Mouse (Mus musculus) adrenal gland, adult 18-20 months (tissue): Measurements from ENCODE around the gene Cspg4. TPM values are rescaled to one million over a fixed set of nuclear protein-coding genes. Genes with fewer than 3 reads are reported as not detected.
A peak's percentile ranks its signal among the peaks of the same experiment; 100 is the strongest.
"Not testable (repeated sequence)": the region's sequence is repeated elsewhere in the genome, so short reads cannot be mapped to it uniquely, and the experiment has no call there.

ENCODE experiments used
- DNase-seq, 2 experiments: peaks; one replicate each; pipeline ENCODE4 v3.0.0; 2021 to 2022; ENCODE audit warnings: low spot score in 2 of 2
- total RNA-seq, 2 experiments: library from RNA; stranded (reverse); gene quantifications; 1 replicate in 1 of 2; 2 replicates in 1 of 2; pipeline ENCODE4 v1.2.3; 2021

Cspg4 gene
- total RNA-seq, 2 experiments from 2014 or later = 7.3 to 19.1 TPM

DNA sequence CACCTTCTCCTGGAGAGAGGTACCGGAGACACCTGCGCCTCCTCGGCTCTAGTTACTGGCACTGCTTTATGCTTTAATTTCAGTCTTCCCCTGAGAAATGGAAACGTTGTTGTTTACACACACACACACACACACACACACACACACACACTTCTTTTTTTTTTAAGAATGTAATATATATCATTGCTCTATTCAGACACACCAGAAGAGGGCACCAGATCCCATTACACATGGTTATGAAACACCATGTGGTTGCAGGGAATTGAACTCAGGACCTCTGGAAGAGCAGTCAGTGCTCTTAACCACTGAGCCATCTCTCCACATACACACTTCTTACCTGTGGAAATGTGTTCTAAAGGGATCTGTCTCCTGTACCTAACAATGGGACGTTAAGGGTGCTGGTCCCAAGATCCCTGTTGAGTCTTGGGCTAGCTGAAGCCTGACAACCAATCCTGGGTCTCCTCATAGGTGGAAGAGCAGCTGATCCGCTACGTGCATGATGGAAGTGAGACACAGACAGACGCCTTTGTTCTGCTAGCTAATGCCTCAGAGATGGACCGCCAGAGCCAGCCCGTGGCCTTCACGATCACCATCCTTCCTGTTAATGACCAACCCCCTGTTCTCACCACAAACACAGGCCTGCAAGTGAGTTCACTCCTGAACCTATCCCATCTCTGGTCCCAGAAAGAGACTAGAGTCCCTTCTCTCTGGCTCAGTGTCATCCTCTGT, 25.9 kb downstream of the Cspg4 start:
- no peak for DNase-seq

DNA sequence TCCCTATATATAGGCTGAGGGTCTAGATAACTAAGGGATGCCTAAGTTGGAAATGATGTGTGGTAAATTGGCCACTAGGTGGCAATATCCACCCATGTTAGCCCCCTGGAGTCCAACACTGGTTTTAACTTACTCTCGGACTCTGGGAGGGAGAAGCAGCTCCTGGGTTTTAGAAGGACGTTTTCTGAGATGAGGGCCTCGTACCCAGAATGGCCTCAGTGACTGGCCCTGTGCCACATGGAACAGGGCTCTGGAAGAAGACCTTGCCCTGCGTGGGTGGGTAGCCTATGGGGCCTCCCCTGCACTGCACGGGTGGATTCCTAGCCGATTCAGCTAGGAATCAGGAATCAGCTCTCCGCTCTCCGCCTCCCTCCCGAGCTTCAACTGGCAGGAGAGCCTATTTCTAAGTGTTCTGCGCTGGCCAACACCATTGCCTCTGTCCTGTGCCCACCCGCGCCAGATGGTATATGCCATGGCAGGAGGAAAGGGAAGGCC, 26.7 kb downstream of the Cspg4 start:
- DNase-seq = peak; percentile 52 to 67

DNA sequence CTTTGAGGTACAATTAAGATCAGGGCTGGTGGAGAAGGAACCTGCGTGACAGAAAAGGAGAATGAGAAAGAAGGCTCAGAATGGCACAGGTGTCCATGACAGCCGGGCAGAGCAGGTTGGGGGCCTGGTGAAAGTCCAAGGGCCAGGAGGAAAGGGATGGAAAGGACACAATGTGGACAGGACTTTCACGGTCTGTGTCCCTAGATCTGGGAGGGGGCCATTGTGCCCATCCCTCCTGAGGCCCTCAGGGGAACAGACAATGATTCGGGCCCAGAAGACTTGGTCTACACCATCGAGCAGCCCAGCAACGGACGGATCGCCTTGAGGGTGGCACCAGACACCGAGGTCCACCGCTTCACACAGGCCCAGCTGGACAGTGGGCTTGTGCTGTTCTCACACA, 27.3 kb downstream of the Cspg4 start:
- no peak for DNase-seq

DNA sequence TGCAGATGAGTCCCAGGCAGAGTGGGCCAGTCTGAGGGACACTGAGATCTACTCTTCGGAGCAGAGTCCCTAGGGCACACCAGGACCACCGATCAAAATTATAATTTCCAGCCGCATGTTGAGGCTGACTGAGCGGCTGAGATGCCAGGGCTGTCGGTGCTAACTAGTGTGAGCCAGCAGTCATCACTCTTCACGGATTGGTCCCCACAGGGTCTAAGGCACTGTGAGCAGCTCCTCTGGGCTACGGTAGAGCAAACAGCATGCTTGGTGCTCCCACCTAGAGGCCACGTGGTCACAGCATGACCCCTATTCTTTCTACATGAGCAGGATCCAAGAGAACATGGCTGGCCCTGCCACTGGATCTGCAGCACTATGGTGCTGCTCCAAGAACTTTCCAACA, 28.5 kb downstream of the Cspg4 start:
- DNase-seq = no peak

DNA sequence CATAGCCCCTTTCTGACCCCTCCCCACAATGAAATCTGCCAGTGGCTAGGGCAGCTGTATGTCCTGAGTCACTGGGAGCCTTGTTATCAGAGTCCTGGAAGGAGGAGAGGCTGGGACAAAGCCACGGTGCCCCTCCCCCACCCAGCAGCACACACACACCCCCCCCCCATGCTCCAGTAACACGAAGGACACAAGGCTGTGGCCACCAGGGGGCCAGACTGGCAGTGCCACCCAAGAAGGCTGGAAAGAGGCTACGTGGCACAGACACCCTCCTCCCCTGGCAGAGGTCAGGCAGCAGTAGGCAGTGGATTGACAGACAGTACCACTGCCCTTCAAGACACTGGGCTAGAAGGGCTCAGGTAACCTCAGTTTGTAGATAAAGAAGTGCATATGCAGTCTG, 29.2 kb downstream of the Cspg4 start:
- no peak for DNase-seq

DNA sequence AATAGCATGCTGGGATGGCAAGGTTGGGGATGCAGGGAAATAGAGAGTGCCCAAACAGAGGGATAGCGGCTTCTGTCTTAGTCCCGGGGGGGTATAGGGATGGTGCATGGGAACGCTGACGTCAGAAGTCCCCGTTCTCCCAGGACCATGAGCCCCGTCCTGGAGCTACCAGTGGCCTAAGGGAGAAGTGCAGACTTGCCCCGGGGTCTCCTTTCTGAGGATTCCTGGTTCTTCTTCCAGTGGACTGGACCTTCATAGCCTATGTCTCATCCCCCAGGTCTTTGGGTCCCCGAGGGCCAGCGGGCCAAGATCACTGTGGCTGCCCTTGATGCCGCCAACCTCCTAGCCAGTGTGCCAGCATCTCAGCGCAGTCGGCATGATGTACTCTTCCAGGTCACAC, 31.9 kb downstream of the Cspg4 start:
- DNase-seq = no peak

DNA sequence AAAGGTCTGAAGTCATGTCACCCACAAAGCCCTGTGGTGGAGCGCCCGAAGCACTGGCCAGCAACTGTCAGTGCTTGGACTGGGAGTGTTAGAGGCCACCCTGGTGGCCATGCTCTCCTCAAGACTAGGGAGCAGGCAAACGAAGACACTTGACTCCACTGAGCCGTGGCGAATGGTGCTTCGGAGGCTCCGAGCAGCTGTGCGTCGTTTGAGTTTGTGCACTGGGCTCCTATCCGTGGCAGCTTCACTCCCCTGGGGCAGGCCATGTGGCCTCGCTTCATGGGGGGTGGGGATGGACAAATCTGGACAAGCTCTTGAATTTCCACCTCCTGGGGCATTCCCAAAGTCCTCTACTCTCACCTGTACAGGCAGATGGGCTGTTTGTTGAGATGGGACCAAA, 34.6 kb downstream of the Cspg4 start:
- DNase-seq = no peak

DNA sequence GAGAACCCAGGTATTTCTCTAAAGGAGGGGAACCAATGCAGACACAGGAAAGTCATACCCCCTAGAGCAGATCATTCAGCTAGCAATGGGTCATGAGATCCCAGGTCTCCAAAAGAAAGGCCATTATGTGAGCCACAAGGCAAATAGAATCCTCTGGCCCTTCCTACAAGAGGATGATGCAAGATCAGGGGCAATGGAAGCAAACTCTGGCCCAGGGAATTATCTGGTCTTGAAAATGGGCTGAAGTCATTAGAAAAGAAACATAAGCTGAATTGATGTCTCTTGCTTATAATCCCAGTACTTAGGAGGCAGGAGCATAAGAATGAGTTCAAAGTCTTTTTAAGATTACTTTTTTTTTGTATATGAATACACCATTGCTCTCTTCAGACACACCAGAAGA, 35.2 kb downstream of the Cspg4 start:
- DNase-seq = no peak

DNA sequence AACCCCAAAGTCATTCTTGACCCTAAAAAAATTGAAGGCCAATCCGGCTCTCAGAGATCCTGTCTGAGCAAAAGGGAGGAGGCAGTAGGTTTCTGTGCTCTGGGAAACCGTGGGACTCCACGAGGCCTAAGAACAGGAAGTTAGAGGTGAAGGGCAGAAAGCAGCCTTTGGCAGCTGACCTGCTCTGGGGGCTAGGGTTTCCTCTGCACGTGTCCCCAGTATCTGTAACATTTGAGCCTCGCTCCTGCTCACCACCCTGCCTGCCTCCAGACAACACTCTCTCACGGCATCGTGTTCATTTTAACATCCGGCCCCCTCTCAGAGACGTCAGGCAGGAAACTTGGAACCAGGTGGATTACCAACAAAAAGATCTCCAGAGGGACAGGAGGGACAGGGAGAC, 35.7 kb downstream of the Cspg4 start:
- no peak for DNase-seq

DNA sequence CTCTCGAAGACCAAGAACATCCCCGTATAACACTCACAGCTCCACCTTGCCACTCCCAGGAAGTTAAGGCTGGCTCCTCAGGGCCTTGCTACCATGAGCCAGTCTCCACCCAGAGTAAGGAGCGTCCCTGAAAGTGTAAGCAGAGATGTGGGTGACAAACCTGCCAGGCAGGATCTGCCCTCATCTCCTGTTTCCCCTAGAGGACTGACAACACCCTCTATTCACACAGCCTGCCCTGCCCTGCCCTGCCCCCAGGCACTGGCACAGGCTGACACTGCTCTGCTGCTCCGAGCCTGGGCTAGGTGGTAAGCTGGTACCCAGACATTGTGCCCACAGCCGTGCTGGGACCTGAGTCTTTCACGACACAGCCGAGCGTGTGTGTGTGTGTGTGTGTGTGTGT, 36.4 kb downstream of the Cspg4 start:
- DNase-seq = no peak

DNA sequence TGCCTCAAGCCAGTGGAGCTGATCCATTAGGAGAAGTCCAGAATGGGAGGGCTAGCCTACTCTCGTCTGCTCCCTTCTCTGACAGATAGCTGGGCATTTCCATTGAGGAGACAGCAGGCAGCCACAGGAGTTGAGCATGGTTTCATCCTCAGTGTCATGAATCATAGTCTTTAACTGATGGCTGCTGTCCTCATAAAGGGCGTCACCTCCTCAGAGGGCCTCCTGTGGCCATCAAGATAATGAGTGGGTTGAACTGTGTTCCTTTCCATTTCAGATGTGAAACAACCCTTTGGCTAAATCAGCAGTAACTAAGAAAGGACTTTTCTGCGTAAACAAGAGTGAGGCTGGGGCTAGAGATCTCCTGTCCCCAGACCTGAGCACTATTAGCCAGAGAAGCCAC, 38.8 kb downstream of the Cspg4 start:
- no peak for DNase-seq

DNA sequence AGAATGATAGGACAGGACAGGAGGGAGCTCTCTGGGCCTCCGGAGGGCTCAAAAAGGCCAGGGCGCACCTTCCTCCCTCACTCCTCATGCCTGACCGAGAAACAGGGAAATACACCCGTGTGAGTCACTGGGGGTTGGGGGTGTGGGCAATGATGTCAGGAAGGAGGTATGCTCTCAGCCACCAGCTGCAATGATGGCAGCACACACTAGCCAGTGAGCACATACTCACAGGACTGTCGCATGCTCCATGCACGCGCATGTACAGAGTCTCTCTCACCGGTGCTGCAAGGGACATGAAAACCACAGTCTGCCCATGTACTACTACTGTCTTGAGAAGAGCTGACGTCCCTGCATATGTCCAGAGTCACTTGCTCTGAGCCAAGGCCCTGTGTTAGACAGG, 42.7 kb downstream of the Cspg4 start:
- DNase-seq = no peak

DNA sequence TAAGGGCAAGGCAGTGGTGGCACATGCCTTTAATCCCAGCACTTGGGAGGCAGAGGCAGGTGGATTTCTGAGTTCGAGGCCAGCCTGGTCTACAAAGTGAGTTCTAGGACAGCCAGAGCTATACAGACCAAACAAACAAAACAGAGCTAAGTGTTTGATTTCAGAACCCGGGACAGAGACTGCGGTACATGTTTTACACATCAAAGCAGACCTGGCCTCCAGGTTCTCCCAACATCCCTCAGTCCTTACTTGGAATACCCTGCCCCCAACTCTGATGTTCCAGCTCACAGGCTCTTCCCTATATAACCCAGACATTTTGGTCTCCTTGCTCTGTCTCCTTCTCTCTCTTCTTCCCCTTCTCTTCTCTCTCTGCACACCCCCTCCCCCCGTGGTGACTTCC, 45.2 kb downstream of the Cspg4 start:
- not testable (repeated sequence) for DNase-seq

DNA sequence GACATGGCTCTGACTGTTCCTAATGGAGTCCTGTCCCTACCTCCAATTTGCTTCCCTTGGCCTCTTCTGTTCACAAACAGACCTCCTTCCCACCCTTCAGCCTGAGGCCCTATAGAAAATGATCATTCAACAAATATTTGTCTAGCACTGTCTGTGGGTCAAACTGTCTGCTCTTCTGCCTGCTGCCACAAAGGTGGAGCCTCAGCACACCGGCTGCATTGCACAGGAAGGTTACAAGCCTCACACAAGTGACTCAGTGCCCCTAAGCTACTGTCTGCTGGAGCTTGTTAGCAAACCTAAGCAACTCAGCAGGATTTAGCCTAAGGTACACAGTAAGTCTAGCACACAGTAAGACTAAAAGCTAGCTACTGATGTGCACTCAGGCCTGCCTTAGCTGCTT, 46.2 kb downstream of the Cspg4 start:
- no peak for DNase-seq

DNA sequence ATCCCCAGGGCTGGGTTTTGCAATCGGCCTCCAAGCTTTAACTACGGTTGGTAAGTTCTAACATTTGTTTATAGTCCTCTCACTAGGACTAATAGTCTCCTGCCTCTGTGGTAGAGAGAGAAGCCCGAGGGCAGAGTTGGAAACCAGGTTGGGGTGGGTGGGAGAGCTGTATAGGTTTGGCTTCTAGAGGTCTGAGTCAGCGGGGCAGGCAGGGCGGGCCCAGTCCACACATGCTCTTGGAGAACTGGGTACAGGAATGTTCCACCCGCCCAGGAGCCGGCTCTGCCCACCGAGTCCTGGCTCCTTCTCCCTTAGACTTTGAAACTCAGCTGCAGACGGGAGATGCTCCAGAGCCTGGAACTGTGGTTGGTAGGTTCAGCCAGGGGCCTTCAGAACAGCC, 49.2 kb downstream of the Cspg4 start:
- no peak for DNase-seq

DNA sequence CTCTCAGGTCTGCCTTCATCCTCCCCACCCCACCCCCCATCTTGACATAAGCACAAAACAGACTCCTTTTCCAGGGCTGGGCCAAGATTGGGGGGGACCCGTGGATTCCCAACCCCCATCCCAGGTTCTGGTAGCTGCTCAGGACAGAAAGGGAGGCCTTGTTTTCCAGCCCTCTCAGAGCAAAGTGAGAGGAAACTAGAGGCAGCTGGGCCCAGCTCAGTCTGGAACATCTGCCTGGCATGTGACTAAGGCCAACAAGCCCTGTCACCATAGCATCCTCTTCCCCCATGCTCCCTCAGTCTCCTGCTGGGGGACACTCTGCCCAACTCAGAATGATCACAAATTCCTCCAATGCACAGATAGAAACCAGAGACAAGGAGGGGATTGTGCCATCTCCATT, 50.3 kb downstream of the Cspg4 start:
- no peak for DNase-seq

DNA sequence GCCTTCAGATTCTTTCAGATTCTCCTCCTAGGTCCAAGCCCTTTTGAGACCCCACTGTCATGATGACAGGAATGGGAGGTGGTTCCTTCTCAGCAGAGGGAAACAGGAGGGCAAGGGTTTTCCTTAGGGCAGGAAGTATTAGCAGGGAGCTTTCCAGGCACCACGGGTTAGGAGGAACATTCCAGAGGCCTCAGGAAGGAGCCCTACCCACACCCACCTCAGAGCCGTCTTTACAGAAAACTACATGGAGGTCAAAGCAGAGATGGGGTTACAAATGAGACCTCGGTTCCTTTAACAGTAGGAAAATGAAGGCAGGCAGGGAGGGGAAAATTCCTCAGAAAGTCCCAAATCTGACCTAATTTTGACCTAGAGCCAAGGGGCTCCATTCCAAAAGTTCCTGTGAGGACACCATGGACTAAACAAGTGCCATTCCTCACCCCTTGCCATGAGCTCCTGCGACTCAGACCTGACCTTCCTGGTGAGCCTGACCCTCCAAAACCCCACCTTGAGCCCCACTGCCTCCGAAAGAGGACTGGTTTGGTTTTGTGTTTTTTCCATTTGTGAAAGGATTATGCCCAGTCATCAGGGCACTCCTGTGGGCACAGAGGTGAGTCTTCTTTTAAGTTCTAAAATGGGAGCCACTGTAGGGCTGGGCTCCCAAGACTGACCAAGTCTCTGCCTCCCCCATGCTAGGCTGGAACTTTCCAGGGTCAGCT, 51.0 kb downstream of the Cspg4 start:
- DNase-seq = no peak

DNA sequence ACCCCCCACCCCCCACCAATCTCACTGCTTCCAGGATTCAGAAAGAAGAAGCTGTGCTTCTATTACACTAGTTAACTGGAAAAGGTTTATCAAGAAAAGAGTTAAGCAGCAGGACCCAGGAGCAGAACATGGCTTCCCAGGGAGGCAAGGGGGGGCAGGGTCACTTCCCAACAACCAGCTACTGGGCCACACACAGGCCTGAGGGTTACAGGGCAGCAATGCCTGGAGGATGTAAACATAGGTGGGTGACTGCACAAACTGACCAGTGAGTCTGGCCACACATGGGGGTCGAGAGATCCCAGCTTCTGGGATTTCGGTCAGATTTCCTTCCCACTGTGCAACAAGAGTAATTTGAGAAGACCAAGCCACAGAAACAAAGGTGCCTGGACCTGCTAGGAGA, 52.3 kb downstream of the Cspg4 start:
- DNase-seq = no peak

DNA sequence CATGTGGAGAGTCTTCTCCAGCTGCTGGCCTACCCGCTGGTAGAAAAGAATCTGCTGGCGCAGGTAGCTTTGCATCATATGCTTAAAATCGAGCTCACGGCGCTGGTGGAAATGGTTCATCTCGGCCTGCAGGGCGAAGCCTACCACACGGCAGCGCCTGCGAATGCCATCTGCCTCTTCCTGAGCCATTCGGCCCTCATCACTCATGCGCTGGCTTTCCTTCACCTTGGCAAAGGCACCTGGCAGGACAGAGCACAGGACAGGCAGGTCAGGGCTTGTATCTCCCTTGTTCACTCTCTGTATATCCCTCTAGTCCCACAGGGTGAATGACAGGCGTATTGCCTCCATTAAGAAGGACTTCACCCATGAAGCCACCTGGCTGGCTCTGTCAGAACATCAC, 53.6 kb downstream of the Cspg4 start:
- DNase-seq = no peak

DNA sequence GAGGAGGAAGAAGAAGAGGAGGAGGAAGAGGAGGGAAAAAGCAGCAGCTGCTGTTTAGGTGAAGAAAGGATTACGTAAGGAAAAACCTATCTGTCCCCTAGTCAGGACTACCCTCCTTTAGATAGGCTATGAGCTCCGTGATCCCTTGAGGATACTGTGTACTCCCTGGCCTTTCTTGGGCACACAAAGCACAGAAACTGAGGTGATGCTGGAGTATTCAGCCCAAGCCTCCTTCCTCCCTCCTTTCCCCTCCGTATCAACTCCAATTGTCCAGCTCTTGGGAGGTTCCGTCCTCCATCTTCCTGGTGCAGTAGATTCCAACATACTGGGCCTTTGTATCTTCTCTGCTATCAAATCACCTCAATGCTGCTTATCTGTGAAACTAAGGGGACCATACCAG, 57.9 kb downstream of the Cspg4 start:
- DNase-seq = no peak

DNA sequence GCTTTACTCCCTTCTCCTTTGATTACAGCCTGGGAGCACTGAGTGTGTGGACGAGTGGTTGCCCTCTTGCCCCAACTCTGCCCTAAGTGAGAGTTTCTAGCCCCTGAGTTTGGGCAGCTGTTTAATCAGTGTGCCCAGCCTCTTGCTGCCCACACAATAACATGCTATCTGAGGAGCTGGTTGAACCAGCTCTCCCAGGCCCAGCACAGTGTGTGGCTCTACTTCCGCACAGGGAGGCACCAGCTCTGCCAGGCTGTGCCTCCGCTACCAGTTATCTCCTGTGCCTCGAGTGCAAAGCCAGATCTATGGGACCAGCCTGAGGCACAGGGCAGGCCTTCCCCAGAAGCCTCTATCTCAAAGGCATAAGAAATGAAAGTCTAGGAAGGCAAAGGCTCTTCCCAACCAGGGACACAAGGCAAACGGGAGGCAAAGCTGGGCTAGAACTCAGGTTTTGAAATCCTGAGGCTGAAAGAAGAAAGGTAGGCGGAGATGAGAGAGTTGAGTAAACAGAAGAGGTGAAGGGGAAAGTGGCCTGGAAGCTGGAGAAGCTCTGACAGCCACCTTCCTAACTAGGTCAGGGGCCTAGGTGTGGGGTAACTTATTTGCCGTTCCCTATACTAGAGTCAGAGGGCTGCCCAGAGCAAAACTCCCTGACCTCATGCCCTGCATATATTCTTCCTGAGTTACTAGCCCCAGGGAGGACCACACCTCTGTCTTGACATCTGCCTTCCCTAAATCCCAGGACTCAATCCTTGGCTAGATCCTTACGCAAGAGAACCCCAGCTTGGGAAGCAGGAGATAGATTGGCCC, 59.2 kb downstream of the Cspg4 start:
- DNase-seq = no peak

DNA sequence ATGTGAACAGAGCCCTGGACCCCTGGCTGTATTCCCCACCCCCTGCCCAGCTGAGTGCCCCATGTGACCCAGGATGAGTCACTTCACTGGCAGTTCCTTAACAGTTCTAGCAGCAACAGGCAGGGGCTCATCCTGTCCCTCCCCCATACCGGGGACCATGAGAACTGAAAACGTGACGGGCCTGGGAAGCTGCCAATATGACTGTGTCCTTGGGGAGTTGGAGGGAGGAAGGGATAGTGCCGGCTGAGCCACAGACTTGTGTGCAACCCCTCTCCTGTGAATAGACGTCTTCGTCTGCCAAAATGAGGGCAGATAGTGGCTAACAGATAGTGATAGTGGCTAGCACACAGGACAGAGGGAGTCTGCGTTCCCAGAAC, 59.8 kb downstream of the Cspg4 start:
- peak; percentile 91 to 94 for DNase-seq
